Mouse (Mus musculus) frontal cortex, adult 2 months (tissue): ENCODE data around the gene Matn4. TPM values are rescaled to one million over a fixed set of nuclear protein-coding genes. Genes with fewer than 3 reads are reported as not detected.
A peak's percentile ranks its signal among the peaks of the same experiment; 100 is the strongest.

ENCODE experiments used
- DNase-seq, 2 experiments: peaks; one replicate each; pipeline ENCODE4 v3.0.0; 2022; ENCODE audit warnings: low spot score in 1 of 2; ENCODE audit errors: extremely low spot score in 1 of 2
- polyA plus RNA-seq: library from polyadenylated mRNA; depleted of rRNA; stranded (reverse); fragments of >200 nt; gene quantifications from 2 replicates; pipeline ENCODE4 v1.2.3, GENCODE M21; 2012

The Matn4 gene
- polyA plus RNA-seq, 1 experiment = 25.8 TPM

DNA sequence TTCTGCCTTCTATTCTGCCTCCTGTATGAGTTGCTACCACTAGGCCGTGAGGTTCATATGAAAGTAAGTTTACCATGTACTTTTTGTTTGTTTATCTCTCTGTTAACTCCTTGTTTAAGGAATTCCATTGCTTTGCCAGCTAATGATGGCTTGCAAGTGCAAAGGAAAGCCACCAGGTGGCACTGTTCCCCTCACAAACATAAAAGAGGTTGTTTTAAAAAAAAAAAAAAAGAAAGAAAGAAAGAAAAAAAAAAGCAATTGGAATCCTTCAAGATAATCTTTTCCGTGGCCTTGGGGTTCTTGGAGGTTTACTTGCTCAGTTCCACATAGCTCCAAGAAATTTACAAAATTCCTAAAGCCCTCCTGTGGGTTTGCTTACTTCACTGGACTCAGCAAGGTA is 12.2 kb upstream of the Matn4 start:
- DNase-seq = peak in 1 of 2 experiments; percentile 43

DNA sequence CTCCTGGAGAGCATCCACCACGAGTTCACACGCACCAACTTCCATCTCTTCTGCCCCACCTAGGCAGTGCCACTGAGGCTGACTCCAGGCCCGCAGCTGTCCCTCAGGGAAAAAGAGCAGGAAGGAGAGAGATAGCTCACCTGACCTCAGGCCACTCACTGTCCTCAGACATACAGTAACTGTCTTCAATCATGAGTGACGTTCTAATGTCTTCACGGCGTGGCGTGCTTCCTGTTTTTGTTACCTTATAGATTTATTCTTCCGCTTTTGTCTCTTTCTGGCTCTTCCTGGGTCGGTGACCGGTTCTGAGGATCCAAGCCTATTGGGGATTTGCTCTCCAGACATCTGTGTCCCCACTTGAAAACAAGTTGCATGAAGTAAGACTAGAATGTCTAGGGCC is 9.6 kb upstream of the Matn4 start:
- DNase-seq = no peak

DNA sequence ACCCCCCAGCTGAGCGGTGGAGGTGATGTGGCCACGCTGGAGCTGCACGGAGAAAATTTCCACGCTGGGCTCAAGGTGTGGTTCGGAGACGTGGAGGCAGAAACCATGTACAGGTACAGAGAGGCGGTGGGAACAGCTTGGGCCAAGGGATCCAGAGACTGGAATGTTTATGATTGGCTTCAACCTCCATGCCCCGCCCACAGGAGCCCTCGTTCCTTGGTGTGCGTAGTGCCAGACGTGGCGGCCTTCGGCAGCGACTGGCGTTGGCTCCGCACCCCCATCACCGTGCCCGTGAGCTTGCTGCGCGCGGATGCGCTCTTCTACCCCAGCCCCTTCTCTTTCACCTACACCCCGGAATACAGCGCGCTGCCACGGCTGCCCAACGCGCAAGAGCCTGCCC is 9.2 kb upstream of the Matn4 start:
- DNase-seq = no peak

DNA sequence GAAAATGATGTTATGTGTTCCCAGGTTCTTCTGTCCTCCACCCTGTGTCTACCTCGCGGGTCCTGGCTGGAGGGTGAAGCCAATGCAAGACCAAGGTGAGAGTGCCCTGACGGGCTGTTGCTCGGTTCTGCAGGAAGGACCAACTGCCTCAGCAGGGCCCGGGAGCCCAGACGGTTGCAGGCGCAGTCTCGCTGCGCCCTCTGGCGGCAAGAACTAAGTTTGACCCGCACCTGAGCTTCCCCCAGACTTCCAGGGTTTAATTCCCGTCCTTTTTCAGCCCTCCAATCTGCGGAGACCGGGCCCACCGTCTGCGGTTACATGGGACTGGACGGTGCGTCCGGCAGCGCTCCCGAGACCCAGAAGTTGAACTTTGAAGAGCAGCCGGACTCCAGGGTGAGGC is 2.7 kb upstream of the Matn4 start:
- DNase-seq = peak in 1 of 2 experiments; percentile 78

DNA sequence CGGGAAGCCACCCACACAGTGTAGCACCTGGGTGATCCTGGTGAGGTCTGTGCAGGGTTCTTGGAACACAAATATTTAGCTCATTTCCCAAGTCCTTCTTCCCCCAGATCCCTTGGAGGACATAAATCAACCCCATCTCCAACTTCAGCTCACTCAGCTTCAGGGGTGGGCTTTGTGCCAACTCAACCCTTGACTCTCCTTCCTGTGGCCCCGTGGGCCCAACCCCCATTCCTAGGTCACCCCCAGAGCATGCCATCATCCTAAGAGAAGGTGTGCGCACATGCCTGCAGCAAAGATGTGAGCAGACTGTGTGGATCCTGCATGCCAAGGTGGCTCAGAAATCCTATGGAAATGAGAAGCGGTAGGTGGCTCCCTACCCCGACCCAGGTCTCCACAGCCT is 559 bp upstream of the Matn4 start:
- no peak for DNase-seq

DNA sequence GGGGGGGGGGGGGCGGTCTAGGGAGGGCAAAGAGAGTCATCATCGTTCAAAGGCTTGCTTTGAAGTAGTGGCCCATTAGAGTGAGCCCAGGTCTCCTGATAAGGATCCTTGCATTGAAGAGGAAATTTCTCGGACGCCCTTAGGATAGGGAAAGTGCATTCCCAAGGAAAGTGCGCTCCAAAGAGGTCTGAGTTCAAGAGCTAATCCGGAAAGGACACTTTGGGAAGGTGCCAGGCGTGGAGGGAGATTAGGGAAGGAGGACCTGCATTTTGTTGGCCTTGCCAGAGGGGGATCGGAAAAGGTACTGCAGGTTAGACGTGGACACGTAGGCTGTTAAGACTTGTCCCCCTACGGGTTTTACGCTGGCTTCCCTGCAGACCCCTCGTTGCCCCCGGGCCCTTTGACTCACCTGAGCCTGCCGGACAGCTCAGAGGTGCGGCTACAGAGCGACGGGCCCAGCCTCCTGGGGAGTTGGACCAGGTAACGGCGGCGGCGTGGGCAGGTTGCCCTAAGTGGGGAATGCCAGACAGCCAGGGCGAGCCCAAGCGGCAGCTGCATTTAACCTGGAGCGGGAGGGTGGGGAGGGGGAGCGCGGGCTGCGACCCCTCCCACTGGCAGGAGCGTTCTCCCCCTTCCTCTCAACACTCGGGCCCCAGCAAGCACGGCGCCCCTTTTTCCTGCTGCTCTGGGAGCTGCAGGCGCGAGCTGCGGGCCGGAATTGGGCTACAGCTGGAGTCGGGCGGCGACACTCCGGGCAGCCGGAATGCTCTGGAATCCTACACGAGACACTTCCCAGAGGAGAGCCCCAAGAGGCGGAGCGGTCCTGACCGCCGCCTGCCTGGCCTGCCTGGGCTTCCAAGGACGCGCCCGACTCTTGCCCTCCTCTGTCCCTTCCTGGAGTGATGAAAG is 624 bp downstream of the Matn4 start:
- no peak for DNase-seq

DNA sequence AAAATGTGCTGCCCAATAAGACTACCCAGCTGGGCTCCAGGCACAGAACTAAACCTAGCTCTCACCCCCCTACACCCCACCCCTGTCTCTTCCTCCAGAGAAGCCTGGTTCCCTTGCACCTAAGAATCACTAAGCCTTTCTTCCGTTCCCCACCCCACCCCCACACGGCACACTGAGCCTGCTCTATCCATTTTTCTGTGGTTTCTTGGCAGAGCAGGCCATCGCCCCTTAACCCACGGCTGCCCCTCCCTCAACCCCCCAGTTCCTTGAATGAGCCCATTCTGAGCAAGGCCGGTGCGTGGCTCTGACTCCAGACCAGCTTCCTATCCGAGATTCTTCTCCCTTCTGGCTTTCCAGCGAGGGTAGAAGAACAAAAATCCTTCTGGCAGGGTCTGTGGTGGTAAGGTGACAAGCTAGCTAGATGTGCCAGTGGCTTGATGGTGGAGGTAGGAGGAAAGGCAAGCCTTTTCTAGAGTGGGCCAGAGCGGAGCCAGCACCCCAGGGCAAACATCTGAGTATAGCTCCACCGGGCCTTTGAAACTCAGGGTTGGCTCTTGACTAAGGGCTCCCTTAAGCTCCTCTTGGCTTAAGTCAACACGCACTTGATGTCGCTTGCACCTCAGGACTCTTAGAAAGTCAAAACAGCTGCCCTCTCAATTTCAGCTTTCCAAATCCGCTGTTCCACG is 1.4 kb downstream of the Matn4 start:
- no peak for DNase-seq

DNA sequence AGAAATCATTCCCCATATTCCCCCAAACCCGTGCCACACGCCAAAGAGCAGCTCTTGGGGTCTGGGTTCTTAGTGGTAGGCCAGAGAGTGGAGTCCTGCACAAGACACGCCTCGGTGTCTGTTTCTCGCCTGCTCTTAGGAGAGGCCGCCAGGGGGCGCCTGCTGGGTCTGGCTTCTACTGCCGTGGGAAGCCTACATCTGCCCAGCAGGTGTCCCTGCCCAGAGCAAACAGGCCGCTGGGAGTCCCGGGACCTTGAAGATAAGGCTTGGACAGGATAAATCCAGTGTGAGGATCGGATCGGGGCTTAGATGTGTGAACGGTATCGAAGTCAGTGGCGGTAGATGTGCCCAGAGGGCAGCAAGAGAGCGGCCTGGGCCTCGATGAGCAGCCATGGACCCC is 2.1 kb downstream of the Matn4 start, which contains the start of gene Rbpjl:
Gene Rbpjl, plus strand, starts transcription at position 236 of the 400 bp plus-strand sequence.
- peak in 1 of 2 experiments; percentile 76 for DNase-seq

DNA sequence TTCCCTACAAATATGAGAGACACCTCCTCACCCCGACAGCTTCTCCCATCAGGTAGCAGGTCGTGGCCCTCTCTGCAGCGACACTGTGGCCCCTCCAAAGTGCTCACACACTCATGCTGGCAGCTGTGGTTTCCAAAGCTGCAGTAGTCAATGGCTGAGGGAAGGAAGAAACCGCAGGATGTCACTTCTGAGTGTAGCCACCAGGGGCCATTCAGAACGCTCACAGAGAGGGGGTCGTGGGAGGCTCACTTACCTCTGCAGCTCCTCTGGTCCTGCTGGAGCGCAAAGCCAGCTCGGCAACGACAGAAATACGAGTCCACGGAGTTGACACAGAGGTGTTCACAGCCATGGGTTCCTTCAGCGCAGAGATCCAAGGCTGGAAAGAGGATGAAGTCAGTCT is 8.0 kb downstream of the Matn4 start:
- DNase-seq = no peak

DNA sequence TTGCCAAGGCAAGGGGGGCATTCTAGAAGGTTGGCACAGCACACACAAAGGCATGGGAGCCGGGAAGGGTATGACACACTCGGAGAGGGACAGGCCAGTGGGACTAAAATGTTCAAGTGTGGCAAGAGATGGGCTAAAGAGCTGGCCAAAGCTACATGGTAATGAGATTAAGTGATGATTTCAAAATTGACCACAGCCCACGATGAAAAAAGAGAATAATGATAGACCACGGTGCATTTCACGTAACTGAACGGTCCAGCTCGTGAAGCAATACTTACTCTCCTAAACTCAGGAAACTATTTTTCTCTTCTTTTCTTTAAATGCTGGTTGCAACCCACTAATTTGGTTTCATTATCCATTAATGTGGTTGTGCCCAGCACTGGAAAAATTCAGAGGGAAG is 8.9 kb downstream of the Matn4 start:
- no peak for DNase-seq

DNA sequence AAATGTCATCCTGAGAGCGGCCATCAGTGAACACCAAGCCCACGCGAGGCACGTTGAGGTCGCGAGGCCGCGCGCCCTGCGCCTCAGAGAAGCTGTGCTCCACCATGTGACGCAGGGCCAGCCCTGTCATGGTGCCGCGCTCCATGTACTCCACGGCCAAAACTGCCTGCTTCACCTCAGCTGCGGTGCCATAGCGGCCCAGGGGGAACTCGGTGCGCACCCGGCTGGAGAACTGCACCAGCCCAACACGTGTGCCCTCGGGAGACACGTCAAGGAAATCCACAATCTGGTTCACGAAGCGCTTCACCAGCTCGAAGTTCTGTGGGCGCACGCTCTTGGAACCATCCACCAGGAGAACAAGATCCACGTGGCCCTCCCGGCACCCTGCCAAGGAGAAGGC is 11.8 kb downstream of the Matn4 start:
- DNase-seq = no peak

DNA sequence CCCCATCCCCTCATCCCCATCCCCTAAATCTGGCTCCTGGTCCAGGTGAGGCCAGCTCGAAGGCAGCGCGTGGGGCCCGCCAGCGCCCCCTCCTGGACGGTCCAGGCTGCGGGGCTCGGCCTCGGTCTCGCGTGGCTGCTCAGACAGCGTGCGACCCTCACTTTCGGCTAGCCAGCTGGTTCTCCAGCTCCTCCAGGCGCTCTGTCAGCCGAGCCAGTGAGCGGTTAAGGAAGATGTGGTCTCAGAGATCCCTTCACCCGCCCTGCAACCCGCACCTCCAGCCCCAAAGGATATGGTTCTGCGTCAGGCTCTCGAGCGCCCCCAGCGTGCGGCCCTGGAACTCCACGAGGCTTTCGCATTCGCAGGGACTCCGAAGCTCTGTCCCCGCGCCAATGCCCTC is 15.5 kb downstream of the Matn4 start:
- peak; percentile 27 to 95 for DNase-seq

DNA sequence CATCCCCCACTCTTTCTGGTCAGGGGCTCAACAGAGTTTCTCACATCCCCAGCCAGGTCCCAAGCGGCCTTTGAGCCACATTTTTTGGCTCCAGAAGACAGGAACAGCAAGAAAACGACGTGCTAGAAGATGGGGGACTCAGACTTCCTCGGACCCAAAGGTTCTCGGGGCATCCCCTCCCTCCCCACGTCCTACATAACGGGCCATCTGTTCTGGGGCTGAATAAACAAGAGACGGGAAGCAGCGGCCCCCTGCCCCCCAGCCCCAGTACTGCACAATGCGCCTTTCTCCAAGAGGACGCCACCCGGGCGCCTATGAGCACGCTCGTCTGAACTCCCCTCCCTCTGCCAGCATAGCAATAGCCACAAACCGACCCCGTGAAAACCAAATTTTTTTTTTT is 15.9 kb downstream of the Matn4 start, which contains the start of gene Slpi:
Gene Slpi, minus strand, starts transcription at position 76 of the 400 bp plus-strand sequence.
- peak in 1 of 2 experiments; percentile 31 for DNase-seq

DNA sequence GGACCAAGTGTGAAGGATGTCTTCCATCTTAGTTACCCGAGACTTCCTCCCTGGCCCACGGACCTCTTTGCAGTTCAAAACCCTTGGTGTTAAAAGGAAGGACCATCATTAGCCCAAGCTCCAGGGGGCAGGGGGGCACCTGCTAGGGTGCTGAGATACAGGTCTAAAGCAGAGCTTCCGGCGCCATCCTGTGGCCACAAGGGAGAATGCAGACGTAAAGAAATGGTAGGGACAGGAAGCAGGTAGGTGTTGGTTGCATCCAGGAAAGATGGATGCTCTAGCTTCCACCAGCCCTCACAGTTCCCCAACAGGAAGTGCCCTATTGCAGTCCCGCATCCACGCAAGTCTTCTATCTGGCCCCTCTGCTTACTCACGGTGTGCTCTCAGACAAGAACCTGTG is 18.0 kb downstream of the Matn4 start:
- DNase-seq = peak; percentile 33 to 80

DNA sequence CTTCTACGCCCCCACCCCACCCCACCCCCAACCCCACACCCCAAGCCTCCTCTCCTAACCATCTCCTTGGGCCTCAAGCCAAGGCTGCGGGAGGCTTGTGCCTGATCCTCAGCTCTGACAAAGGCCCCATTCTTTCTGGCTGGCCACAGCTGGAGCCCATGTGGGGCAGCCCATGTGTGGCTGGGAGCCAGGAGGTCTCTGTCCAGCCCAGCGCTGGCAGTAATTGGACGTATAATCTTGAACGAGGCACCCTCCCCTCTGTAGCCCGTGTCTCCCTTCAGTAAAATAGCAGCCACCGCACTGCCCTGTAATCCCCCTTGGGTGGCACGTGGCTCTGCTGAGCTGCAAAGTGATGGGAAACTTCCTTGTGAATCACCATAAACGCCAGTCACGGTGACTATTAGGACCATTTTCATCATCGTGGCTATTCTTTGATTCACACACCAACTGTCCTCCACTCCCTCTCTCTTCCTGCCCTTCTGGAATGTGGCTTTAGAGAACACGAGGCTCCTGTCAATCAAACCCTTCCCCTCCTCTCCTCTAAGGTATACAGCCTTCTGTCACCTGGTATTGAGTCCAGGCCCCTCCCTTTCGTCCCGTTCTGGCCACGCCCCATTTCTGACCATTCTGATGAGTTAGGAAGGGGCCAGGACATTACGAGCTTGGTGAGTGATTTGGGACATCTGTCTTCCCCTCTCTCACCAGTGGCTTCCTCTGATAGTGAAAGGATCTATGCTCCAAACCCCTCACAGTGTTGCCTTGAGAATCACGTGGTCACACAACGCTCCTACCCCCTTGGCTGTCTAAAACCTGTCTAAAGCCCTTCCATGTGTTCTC is 18.8 kb downstream of the Matn4 start:
- DNase-seq = peak in 1 of 2 experiments; percentile 57

DNA sequence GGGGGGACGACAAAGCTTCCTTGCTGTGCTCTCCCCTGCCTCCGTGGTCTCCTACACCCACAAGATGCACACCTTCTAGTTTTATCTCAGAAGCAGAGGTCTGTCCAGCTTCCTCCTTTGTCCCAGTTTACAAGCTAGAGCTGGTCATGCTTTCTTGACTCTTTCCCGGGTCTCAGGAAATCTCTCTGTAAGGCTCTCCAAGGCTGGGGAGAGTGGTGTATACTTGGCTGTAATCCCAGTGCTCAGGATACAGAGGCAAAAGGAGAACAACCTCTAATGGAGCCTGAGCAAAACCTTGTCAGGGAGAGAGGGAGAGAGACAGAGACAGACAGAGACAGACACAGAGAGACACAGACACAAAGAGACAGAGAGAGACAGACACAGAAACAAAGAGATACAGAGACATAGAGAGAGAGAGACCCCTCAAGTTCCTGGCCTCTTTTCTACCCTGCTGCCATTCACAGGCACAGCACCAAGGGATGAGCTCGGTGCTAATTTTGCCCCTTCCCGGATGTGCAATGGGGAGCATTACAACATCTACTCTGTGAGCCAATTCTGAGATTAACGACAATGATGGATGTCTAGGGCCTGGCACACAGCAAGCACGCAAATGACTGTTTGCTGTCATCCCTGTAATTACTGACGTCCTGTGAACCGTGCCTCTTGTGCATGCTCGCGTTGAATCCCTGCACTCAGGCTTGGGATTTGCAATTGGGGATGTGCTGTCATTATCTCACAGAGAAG is 21.1 kb downstream of the Matn4 start:
- no peak for DNase-seq

DNA sequence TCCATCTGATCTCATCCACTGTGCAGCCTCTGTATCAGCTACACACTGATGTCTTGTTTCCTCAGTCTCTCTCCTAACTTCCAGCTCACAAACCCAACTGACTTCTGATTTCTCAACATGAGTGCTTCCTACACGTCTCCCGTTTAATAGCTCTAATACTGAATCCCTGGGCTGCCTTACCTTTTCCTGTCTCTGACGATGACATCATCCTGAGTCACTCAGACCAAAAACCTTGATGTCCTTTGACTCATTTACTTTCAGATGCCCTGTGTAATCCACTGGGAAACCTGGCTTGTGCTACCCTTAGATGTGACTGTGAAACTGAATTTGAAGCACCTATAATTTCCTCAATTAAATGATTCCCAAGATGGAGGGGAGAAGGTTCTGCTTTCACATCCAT is 22.0 kb downstream of the Matn4 start:
- no peak for DNase-seq

DNA sequence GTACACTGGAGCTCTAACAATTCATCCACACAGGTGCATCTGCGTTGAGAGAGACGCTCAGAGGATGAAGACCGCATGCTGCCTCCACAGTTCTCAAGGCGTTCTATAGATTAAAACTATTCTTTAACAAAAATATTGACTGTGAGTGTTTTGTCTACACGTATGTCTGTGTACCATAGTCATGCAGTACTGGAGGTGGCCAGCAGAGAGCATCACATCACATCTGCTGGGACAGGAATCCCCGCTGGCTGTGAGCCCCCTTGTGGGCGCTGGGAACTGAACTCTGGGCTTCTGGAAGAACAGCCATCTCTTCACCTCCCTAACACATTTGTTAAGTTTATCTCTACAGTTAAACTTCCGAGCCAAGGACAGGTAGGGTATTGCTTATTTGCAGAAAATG is 23.2 kb downstream of the Matn4 start:
- no peak for DNase-seq

DNA sequence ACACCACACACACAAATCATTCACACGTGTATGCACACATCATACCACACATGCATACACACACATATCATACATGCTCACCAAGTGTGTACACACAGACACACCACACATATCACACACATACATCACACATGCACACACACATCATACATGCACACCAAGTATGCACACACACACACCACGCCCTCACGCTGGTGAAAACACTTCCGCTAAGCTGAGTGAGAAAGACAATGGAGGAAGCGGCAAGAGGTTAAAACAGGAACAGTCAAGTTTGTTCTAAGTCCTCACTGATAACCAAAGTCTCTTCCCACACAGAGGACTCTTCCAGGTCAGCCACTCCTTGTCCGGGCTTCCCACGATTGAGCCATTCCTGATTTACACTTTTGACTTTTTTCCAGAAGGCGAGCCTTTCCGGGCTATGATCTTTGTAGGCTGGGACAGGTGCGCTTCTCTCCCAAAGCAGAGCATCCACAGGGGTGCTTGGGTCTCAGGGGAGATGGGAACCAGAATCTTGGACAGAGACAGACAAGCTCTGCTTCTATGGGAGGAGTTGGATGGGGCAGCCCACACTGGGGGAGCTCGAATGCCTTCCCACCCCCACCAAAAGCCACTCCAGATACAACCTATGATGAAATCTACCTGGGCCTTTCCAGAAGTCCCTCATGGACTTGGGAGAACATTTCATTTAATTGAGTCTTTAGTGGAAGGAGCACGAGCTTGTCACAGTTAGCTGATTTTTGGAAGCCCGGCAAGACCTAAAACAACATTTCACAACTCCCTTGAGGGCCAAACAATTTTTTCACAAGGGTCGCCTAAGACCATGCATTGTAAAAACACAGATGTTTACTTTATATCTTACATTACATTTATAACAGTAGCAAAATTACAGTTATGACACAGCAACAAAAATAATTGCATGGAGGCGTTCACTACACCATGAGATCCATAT is 27.2 kb downstream of the Matn4 start:
- DNase-seq = no peak
